Mouse (Mus musculus) forebrain, postnatal 0 days (tissue): ENCODE results near the gene Dpy30. TPM values are rescaled to one million over a fixed set of nuclear protein-coding genes. Genes with fewer than 3 reads are reported as not detected.

Source experiments
- ATAC-seq: fragments of 200-750 bp; cut with Nextera tagmentation; 2 replicates; pipeline ENCODE4 v1.8.0; 2017; ENCODE audit warnings: mild to moderate bottlenecking, moderate library complexity
- DNase-seq: peaks from one replicate; pipeline ENCODE4 v3.0.0-alpha.2; 2015
- H3K27ac ChIP-seq: fragments of 300-500 bp; sonication (generic); 2 replicates; pipeline ENCODE4 v1.5.1; 2014; ENCODE audit warnings: low read depth, mild to moderate bottlenecking, antibody characterized with exemption, low read length, moderate library complexity, mixed read lengths
- H3K27me3 ChIP-seq: fragments of 300-500 bp; sonication (generic); 2 replicates; pipeline ENCODE4 v1.6.1; 2014; ENCODE audit warnings: mild to moderate bottlenecking, low read length, mixed read lengths; ENCODE audit not compliant: insufficient read depth
- H3K36me3 ChIP-seq: fragments of 300-500 bp; sonication (generic); 2 replicates; pipeline ENCODE4 v1.6.1; 2014; ENCODE audit warnings: mild to moderate bottlenecking, moderate library complexity; ENCODE audit not compliant: insufficient read depth
- H3K4me1 ChIP-seq: fragments of 300-500 bp; sonication (generic); 2 replicates; pipeline ENCODE4 v1.6.1; 2014; ENCODE audit warnings: antibody characterized with exemption; ENCODE audit not compliant: insufficient read depth
- H3K4me2 ChIP-seq: fragments of 300-500 bp; sonication (generic); 2 replicates; pipeline ENCODE4 v1.6.1; 2014; ENCODE audit warnings: low read depth, mild to moderate bottlenecking, moderate library complexity
- H3K4me3 ChIP-seq: fragments of 300-500 bp; sonication (generic); 2 replicates; pipeline ENCODE4 v1.5.1; 2014; ENCODE audit warnings: low read depth, low read length, mixed read lengths
- H3K9ac ChIP-seq: fragments of 300-500 bp; sonication (generic); 2 replicates; pipeline ENCODE4 v1.6.1; 2014; ENCODE audit warnings: mild to moderate bottlenecking
- H3K9me3 ChIP-seq: fragments of 300-500 bp; sonication (generic); 2 replicates; pipeline ENCODE4 v1.6.1; 2016; ENCODE audit warnings: low read length
- CTCF ChIP-seq: sonication (generic); IDR thresholded peaks from 2 replicates; pipeline ENCODE4 v1.5.1; 2016; ENCODE audit warnings: antibody characterized with exemption, control low read depth, low read depth
- WGBS: fragments of 180-500 bp; shearing (Covaris S2); extraction: QIAGEN DNeasy Blood & Tissue Kit; methylation state at CpG from one replicate; pipeline ENCODE4 v1.1.7; 2014; 5-methylcytosine and 5-hydroxymethylcytosine counted together
- polyA plus RNA-seq: library from polyadenylated mRNA; unstranded; fragments of >200 nt; fragmentation: Nextera tagmentation; extraction: Ambion mirVana; gene quantifications from 2 replicates; pipeline ENCODE4 v1.2.1, GENCODE M21; 2015
- total RNA-seq: library from RNA; depleted of rRNA; stranded (reverse); fragments of >200 nt; gene quantifications from 2 replicates; pipeline ENCODE4 v1.2.3, GENCODE M21; 2014

Dpy30 gene
- total and polyA plus RNA-seq, 2 experiments from 2014 or later, result 86.1 to 225 TPM

- WGBS, result under 1% methylated on average over 51 of the region's 80 CpGs
- peak; percentile 73 for DNase-seq
- peak; percentile 18; the same call in 1 of the 2 replicates for TF ChIP-seq CTCF
Observed at GRCm38 (mm10) chr17:74294426-74295025, 29.2 kb downstream of the Dpy30 start.

GRCm38 (mm10) chr17:74293687-74294425 lies 29.9 kb downstream of the Dpy30 start:
- peak; percentile 50 for DNase-seq
- Histone ChIP-seq H3K4me3 (peak overlapping the region; percentile 91), H3K27ac (peak overlapping the region; percentile 94), H3K4me2 (peak overlapping the region; percentile 61), H3K9me3 (no peaks in the 10 kb centered on the region), H3K4me1 (0 out of 2 replicates have a peak, but pooled peaks cover 3% of the 10 kb centered on the region), H3K9ac (peak overlapping the region; percentile 92), H3K36me3 (0 out of 2 replicates have a peak, but pooled peaks cover 4% of the 10 kb centered on the region), H3K27me3 (no peaks in the 10 kb centered on the region)
- TF ChIP-seq CTCF, result no peak
- no peak for ATAC-seq
- 1% methylated on average over 18 of the region's 18 CpGs for WGBS

More at GRCm38 (mm10) chr17:74294426-74295025, 29.2 kb downstream of the Dpy30 start:
- peak; percentile 62 for ATAC-seq
- Histone ChIP-seq H3K9ac (peak overlapping the region; percentile 92), H3K36me3 (0 out of 2 replicates have a peak, but pooled peaks cover 6% of the 10 kb centered on the region), H3K4me3 (peak overlapping the region; percentile 91), H3K4me1 (0 out of 2 replicates have a peak, but pooled peaks cover 3% of the 10 kb centered on the region), H3K4me2 (peak overlapping the region; percentile 61), H3K27me3 (no peaks in the 10 kb centered on the region), H3K9me3 (no peaks in the 10 kb centered on the region), H3K27ac (peak overlapping the region; percentile 94)

GRCm38 (mm10) chr17:74291640-74292361 lies 31.9 kb downstream of the Dpy30 start:
- TF ChIP-seq CTCF, result no peak
- Histone ChIP-seq H3K4me1 (0 out of 2 replicates have a peak, but pooled peaks cover 3% of the 10 kb centered on the region), H3K4me2 (no peak overlapping the region), H3K27me3 (no peaks in the 10 kb centered on the region), H3K4me3 (no peak overlapping the region), H3K9ac (no peak overlapping the region), H3K36me3 (no peaks in the 10 kb centered on the region), H3K9me3 (no peaks in the 10 kb centered on the region), H3K27ac (no peak overlapping the region)
- 80% methylated on average over 4 of the region's 4 CpGs for WGBS
- DNase-seq, result no peak
- no peak for ATAC-seq

GRCm38 (mm10) chr17:74290869-74291268 lies 32.9 kb downstream of the Dpy30 start:
- Histone ChIP-seq H3K4me1 (0 out of 2 replicates have a peak, but pooled peaks cover 3% of the 10 kb centered on the region), H3K27me3 (no peaks in the 10 kb centered on the region), H3K4me2 (no peak overlapping the region), H3K9ac (no peak overlapping the region), H3K4me3 (no peak overlapping the region), H3K27ac (no peak overlapping the region), H3K36me3 (no peaks in the 10 kb centered on the region), H3K9me3 (no peaks in the 10 kb centered on the region)
- TF ChIP-seq CTCF, result no peak
- ATAC-seq (no peak), DNase-seq (no peak)

- TF ChIP-seq CTCF, result no peak
- H3K9ac ChIP-seq, result no peak overlapping the region
- H3K36me3 ChIP-seq, result no peaks in the 10 kb centered on the region
- no peaks in the 10 kb centered on the region for H3K27me3 ChIP-seq
- H3K4me2 ChIP-seq, result no peak overlapping the region
- no peak overlapping the region for H3K27ac ChIP-seq
- 77% methylated on average over 3 of the region's 3 CpGs for WGBS
- H3K9me3 ChIP-seq, result no peaks in the 10 kb centered on the region
- 0 out of 2 replicates have a peak, but pooled peaks cover 3% of the 10 kb centered on the region for H3K4me1 ChIP-seq
- no peak overlapping the region for H3K4me3 ChIP-seq
- no peak for ATAC-seq
- no peak for DNase-seq
Observed at GRCm38 (mm10) chr17:74290198-74290597, 33.5 kb downstream of the Dpy30 start.

- no peaks in the 10 kb centered on the region for H3K9me3 ChIP-seq
Observed at GRCm38 (mm10) chr17:74288626-74289025, 35.1 kb downstream of the Dpy30 start.

More at GRCm38 (mm10) chr17:74288626-74289025, 35.1 kb downstream of the Dpy30 start:
- Histone ChIP-seq H3K27ac (no peak overlapping the region), H3K4me1 (0 out of 2 replicates have a peak, but pooled peaks cover 3% of the 10 kb centered on the region), H3K4me2 (no peak overlapping the region), H3K27me3 (no peaks in the 10 kb centered on the region), H3K36me3 (no peaks in the 10 kb centered on the region), H3K4me3 (no peak overlapping the region), H3K9ac (no peak overlapping the region)
- 97% methylated on average over 2 of the region's 2 CpGs for WGBS
- DNase-seq, result no peak
- no peak for TF ChIP-seq CTCF
- no peak for ATAC-seq
